Mouse (Mus musculus): ENCODE measurements at regions not wholly inside any gene's neighbourhood (a gene's known extent, or its start where the extent isn't known, plus 50 kb on each side); places are given as distances from the start of the nearest gene placed in this dataset.

DNA sequence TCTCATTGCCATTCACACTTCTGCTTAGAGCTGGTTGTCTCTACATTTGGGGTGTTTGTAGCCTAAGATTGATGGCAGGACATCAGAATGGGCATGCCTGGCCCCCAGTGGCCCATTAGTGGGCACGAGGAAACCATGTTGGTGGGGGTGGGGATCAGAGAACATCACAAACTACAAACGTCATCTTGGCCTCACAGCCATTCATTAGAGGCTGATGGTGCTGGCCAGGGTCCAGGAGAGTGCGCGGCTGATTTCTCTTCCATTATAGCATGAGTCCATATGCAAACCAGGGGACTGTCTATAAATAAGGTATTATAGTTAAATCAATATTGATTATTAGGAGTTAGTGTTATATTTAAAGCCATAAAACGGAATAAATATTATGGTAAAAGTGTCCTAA is 67.9 kb downstream of the 3100002H09Rik start:
- DNase-seq (ENCODE audit: low spot score in 2 of 2): no peak

DNA sequence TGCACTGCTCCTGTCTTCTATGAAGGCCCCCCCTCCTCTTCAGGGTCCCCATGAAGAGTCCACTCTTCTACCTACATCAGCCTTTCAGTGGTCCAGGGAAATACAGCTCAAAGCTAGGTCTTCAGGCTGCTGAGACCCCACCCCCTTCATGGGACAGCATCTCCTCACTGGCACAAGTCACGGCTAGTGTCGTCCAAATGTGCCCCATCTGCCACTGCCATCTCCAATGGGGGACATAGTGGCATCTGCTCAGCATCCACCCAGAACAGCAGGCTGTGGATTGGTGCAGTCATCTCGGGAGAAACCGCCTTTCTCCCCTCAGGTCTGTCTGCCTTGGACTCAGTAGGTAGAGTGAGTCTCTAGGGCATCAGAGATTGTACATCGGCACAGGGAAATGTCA is 72.1 kb downstream of the 3100002H09Rik start:
- DNase-seq (ENCODE audit: low spot score in 2 of 2): no peak

DNA sequence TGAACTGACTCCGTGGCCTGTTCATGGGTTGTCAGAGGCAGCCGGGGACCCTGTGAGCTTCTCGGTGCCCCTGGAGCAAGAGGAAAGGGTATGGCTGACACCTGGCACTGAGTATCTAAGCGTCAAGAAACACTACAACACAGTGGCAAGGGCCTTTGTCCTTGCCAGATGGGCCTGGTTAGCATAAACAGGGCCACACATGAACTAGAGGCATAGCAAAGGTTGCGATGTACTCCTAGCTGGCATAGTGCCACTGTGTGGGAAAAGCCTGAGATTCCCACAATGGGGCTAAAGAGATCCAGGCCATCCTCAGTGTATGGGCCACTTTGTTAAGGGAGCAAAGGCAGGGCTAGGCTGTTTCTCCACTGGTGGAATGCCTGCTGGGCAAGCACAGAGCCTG is 72.9 kb downstream of the 3100002H09Rik start:
- no peak for DNase-seq (ENCODE audit: low spot score in 2 of 2)

DNA sequence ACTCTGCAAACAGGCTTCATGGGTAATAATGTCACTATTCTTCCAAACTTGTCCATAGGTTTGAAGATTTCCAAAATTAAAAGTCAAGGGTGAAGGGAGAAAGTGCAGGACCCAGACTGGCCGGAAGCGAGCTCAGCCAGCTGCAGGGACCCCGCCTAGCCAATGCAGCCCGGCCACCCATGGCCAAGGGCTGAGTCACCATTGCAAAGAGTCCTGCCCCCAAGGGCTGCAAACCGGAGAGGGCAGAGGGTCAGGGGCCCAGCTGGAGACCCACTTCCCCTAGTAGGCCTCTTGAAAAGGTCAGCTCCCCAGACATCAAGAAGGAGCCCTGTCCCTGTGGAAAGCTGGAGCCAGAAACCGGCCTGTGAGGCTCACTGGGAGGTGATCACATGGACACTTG is 77.0 kb downstream of the 3100002H09Rik start:
- no peak for DNase-seq (ENCODE audit: low spot score in 2 of 2)

DNA sequence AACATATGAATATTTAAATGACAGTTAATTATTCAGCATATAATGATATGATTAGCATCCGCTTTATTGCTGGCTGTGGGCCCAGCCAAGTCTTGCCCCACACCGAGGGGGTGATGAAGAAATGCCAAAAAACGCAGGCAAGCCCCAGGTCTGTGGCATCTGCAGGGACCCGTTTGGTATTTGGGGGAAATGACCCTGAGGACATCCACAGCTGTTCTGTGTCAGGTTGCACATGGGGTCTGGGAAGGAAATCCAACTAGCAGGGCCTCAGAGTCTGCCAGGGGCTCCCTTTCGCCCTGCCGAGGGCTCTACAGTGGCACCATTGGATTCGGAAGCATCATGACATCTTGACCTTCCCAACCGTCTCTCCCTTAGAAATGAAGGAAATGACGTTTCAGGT is 80.0 kb downstream of the 3100002H09Rik start:
- DNase-seq (ENCODE audit: low spot score in 2 of 2): no peak

DNA sequence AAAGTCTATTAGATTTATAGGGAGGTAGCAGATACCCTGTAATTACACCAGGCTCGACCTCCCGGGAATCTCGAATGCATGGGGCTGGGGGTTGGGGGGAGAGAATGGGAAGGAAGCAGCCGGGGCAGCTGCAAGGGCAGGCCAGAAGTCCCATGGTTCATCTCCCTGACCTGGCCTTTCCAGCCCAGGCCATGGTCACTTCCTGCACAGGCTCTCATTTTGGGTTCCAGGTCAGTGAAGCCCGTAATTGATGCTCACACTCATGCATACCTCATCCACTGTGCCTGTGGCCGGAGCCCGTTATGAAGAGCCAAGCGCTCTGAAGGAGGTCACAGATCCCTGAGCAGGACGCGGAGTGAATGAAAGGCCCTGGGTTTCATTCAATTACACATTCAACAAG is 83.8 kb downstream of the 3100002H09Rik start:
- no peak for DNase-seq (ENCODE audit: low spot score in 2 of 2)

DNA sequence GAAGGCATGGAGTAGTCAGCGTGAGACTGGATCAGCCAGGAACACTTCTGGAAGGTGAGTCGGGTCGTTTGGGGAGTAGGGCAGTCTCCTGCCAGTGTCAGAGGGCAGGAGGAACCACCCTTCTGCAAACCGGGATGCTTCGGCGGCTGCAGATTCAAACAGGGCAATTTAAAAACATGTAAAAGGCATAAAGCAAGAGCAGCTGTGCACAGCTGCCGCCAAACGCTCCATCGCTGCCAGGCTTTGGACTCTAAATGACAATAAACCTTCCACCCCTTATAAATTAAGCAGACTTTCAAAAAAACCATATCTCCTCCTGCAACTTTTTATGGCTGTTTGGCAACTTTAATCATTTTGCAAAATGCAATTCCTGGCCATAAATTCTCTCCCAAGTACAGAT is 84.2 kb downstream of the 3100002H09Rik start:
- DNase-seq (ENCODE audit: low spot score in 2 of 2): no peak

DNA sequence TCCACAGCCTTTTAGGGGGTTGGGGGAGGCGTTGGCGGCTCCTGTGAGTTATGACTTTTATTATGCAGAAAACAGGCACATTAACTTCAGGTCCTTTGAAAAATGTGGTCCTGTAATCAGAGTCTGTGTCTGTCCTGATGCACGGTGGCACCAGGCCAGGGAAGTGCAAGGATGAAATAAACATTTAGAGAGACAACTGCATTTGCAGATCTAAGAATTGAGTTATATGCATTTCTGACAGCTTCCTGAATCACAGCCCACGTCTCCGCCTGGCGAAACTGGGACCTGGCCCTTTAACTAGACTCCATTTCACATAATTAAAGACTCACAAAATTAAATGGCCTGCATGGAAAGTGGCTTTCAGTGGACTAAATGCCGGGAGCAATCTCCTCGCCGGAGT is 90.3 kb downstream of the 3100002H09Rik start:
- no peak for DNase-seq (ENCODE audit: low spot score in 2 of 2)

DNA sequence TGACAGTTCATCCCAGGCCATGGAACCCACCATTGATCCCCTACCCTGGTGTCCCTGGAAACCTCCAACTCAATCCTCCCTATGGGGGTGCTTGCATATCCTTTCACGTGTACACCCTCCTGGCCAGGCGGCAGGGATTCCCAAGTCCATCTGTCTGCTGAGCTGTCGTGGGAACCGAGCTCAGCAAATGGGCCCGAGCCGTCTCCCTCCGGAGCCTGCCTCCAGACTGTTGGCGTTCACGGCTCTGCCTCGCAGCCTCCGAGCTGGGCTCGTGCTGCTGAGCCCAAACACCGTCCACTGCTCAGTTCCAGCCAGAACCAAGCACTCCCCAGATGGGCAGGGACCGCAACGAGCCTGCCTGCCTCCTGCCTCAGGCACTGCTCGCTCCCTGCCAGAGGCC is 98.8 kb downstream of the 3100002H09Rik start:
- DNase-seq (ENCODE audit: low spot score in 2 of 2): peak in 1 of 2 experiments; percentile 14

DNA sequence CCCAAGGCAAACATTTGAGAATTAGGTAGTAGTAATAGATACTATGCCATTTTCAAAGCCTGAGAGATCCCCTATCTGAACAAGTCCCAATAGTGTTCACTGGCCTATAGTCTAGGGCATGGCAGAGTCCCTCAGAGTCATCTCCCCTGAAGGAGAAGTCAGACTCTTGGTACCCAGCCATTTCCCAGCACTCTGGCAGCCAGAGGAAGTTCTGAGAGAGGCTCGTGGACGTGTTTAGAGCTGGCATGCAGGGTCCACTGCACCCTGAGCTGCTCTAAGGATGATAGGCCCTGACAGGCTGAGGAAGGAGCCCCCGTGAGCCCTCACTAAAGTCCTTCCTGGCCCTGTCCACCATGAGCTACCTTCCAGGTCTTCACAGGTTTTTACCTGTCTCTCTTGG is 99.8 kb downstream of the 3100002H09Rik start:
- no peak for DNase-seq (ENCODE audit: low spot score in 2 of 2)

DNA sequence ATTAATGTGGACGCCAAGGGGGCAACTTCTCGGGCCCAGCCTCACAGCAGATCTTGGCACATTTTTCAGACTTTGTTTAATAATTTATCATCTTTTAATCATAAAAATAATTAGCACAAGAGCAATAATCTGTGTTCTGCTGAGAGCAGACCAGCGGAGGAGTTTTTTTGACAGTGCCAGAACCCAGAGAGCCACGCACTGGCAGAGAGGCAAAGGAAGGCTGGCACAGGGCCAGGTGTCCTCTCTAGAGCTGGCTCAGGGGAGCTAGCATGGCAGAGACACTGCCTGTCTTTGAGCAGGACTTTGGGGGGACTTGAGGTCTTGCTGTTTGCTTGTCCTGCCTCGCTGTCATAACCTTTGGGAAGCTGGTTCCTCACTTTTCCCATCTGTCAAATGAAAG is 100.9 kb downstream of the 3100002H09Rik start:
- no peak for DNase-seq (ENCODE audit: low spot score in 2 of 2)

DNA sequence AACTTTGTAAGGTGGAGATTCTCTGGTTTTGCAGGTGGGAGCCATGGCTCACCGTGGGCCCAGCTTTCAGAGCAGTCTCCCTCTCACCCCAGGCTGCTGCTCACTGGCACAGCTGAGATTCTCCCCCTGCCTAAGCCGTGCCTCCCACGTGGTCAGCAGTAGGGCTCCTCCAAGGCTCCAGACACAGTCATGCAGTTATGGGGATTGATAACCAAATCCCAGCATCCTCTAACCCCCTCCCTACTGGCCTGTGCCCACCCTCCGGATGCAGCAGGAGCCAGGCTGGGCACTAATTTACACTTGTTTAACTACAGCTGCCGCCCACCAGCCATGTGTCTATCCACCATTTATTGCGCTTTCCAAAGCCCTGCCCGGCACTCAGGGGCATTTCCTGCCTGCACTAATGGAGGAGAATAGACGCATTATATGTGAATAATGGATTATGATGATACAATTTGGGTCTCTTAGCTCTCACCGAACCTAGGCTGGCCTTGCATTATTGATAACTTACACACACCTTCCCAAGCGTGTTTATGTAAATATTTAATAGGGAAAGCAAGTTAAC is 104.4 kb downstream of the 3100002H09Rik start:
- DNase-seq (ENCODE audit: low spot score in 2 of 2): no peak

DNA sequence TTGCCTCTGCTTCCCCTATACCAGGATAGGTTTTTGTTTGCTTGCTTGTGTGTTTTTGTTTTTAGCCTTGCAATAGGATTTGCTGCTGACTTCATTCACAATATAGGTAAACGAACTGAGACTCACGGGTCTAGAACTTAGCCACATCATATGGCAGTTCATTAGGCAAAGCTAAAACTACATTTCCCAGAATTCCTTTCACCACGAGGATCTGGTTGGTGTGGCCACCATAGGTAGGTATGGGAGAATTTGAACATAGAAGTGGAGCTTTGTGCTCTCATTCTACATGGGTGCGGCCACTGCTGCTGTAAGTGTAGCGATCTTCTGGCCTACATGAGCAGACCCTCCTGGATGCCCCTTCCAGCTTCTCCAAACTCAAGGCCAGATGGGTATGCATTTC is 108.8 kb downstream of the 3100002H09Rik start:
- DNase-seq (ENCODE audit: low spot score in 2 of 2): no peak

DNA sequence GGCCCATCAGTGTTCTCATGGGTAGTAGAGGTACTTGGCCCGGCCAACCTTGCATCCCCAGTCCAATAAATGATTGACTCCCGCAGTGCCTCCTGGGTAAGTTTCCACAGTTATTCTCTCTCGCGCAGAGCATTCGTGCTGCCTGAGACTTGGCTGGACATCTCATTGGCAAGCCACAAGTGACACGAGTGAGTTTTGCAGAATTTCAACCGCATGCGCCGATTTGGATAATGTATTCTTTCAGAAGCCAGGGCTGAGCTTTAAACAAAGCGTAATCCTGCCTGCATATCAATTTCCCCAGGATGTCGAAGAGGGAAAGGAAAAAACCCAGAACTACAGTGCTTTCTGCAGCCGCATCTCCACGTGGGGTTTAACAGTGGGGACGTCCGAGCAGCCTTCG is 112.6 kb downstream of the 3100002H09Rik start:
- no peak for DNase-seq (ENCODE audit: low spot score in 2 of 2)

DNA sequence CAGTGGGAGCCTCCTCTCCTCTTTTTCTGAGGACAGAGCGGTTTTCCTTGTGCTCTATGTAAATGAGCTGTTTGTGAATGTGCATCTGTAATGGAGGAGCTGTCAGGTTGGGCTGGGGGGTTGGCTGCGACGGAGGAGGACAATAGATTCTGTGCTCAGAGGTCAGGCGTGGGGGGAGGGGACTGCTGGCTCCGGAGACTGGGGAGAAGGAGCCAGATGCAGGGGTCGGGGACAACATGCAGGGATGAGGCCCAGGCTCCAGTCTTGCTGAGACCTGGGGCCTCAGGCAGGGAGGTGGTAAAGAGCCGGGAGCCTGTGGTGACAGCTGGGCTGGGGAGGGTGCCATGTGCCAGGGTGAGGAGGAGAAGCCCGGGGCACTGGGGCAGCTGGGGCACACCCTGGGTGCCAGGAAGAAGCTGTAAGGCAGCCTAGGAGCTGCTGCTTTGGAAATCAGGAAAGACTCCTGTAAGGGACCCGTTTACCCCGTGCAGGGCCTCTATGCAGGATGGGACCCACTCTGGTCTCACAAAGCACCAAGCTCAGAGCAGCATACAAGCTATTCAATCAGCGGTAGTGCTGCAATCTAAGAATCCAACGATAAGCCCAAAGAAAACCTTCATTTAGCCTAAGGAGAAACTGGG is 124.5 kb downstream of the 3100002H09Rik start:
- DNase-seq (ENCODE audit: low spot score in 2 of 2): no peak

DNA sequence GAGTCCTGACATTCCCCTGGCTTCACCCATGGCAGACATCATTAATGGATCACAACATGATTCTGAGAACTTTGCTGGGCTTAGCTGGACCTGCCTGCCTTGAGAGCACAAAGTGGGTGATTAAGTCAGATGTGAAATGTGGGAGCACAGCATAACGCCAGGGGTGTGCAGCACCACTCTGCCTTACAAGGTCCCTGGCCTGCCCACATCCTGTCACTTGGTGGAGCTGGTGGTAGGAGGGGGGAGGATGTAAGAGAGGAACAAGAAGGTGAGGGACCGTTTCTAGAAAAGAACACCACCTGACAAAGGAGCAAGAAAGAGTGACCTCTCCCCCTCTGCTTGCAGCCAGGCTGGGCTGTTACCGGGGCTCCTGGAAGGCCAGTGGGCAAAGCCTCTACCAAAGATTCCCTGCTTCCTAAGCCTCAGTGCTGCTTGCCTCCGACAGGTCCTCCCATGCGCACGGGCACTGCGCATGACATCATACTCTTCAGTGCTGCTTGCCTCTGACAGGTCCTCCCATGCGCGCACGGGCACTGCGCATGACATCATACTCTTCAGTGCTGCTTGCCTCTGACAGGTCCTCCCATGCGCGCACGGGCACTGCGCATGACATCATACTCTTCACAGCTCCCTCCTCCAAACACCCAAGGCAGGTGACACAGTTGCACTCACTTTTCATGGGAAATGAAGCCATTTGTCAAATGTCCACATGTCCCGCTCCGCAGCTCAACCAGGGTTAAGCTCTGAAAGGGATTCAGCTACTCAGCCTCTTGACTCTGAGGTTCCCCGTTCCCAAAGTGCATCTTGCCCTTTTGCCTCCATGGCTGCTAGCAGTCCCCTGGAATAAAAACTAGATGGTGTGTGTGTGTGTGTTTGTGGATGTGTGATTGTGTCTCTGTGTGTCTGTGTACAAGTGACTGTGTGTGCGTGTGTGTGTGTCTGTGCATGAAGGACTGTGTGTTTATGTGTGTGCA is 125.7 kb downstream of the 3100002H09Rik start:
- DNase-seq (ENCODE audit: low spot score in 2 of 2): no peak

DNA sequence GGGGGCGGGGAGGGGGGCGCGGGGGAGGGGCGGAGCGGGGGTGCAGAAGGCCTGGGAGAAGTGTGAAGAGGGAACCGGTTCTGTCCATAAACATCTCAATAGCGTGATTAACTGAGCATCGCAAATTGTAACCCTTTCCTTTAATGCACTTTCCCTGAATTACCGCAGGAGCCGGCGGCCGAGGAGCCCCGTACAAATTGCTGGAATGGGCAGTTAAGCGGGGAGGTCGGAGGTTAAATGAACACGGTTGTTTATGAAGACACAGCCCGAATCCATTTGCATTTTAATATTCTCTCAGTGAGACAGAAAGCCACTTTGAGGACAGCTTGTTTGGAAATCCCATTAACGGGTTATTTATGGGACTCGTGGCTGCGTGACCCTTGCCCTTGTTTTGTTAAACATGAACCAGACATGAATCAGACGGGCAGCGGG is 132.7 kb downstream of the 3100002H09Rik start:
- DNase-seq (ENCODE audit: low spot score in 2 of 2): no peak

DNA sequence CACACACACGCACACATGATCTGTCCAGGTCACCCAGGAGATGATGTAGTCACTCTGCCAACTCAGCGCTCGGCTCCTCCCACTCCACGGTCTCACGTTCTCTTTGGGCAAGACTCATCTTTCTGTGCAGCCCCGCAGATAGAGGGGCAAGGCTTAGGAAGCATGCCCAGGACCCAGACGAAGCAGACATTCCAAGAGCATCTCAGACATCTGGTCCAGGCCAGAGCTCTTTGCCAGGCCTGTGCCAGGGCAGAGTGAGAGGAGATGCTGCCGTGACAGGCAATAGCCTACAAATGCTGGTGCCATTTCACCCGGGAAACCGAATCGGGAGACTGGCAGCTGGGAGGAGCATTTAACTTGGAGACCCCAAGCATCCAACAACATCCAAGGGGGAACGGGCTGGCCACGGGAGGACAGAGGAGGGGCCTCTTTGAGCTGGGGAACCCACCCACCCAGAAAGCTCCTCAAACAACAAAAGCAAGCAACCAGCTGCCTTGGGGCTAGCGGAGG is 133.2 kb downstream of the 3100002H09Rik start:
- DNase-seq (ENCODE audit: low spot score in 2 of 2): no peak

DNA sequence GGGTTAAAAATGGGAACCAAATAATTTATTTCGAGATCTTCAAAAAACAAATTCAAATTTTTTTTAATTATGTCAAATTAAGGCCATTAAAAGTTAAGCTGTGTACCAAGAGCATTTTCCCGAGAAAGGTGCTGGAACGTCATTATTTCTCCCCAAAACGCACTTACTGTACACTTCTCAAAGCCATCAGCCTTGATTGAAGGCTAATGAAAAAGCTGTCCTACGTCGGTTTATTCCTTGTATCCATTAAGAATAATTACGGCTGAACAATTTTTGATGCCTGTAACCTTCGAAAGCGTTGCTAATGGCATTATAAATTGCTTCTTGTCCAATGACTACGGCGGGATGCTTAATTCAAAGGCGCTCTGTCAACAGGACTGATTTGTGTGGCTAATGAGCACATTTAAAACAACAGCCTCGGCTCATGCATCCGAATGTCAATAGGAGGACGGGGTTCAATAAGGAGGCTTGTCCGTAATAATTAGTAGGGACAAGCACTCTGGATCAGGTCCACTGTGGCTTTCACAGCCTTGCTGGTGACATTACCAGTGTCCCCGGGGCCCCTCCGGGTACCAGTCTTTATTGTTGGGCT is 145.3 kb downstream of the 3100002H09Rik start:
- DNase-seq (ENCODE audit: low spot score in 2 of 2): no peak

DNA sequence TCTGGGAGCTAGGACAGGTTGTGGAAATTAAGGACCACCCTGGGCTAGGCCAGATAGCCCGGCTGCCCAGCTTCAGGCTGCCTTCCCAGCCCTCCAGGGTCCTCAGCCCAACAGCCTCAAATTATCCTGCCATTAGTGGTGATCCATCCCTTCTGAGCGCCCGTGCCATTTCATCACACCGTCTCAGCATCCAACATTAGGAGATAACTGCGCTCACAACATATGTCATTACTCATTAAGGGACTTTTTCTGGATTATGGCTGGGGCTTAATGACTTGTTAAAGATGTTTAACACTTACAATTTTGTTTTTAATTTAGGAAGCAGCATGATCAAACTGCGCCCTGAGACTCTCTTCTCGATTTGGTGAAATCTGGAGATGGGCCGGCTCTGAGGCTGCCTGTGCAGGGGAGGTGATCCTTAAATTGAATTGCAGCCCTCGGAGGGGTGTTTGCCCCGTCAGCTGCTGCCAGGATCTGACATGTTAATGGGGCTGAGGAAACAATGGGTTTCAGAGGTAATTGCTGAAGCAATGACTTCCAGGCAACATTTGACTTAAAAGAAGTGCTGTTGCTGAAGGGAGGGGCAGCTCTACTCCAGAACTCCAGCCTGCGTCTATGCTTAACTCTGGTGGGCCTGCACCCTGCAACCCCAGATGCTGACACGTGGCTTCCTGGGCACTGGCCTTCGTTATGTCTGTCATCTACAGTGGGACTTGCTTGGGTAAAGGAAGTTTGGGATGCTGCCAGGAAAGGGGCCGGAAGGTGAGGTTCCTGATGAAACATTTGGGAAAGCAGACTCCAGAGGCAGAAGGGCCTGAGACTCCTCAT is 154.9 kb downstream of the 3100002H09Rik start:
- DNase-seq (ENCODE audit: low spot score in 2 of 2): no peak

DNA sequence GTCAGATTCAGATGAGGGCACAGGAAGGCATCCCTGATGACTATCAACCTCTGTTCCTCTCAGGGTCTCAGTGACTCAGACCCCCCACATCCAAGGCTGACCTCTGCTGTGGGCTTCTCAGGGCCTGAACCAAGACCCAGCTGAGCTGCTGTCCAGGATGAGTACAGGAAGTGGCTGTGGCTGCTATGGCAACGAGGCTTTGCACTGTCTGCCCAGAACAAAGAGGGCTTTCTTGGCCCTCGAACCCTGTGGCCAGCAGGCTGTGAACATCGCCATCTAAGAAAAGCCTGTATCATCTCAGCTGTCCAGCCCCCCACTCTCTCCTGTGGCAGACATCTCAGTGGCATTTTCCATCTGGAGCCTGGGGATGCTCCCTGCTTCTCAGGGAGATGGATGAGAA is 159.5 kb downstream of the 3100002H09Rik start:
- DNase-seq (ENCODE audit: low spot score in 2 of 2): no peak
